Mouse (Mus musculus) bone marrow, adult 2 months (tissue): Measurements from ENCODE around the gene Ostf1.

Source experiments
- CTCF ChIP-seq: fragments of 200-500 bp; IDR thresholded peaks from 2 replicates; pipeline ENCODE4 v1.5.1; 2011; ENCODE audit warnings: low read length, control low read depth; ENCODE audit not compliant: control insufficient read depth, insufficient read depth
- POLR2A ChIP-seq: fragments of 200-500 bp; IDR thresholded peaks from 2 replicates; pipeline ENCODE4 v1.6.1; 2011; ENCODE audit warnings: low read depth, mild to moderate bottlenecking, control low read depth, low read length, borderline replicate concordance; ENCODE audit not compliant: control insufficient read depth

DNA sequence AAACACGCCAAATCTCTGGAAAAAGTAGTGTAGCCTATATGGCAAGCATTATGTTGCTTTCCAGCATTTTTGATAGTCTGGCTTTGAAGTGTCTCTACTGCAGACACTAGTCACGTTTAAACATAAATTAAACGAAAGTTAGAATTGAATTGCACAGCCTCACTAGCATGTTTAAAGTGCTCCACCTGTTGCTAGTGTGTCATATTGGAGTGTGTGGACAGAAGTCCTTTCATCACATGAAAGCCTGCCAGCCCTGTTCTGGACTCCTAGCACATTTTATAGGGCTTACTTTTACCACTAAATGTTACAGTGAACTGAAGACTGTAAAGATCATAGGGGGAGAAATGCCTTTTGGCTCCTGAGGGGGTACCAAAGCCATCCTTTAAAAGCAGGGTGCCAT lies 40.9 kb upstream of the Ostf1 start:
- TF ChIP-seq POLR2A (no peak), CTCF (no peak)
